In the genomic region with DNA sequence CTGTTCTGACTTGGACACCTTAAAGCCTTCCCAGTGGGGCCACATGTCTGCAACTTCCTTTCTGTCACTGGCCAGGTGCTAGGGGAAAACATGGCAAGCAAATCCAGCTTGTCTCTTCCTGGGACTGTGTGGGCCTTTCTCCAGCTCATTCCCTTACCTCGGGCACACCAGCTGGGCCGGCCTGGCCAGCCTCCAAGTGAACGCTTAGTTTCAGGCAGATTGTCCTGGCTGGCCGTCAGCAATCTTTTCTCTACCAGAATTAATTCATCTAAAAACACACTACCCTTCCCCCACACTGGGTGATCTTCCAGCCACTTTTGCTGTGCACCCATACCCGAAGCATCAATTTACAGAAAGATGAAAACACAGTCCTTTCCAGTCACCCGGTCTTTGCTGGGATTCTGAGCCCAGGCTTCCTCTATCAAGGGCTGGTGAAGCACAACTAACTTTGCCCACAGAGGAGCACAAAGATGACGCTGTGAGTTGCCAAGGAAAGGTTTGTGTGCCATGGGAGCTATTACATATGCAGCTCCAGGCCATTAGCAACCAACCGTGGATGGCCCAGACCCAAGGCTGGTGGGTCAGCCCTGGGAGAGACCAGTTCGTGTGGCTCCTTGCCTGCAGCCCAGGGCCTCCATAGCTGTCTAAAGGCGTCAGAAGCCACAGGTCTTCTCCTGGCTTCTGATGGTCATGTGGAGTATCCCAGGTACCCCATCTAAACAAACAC, we compare ENCODE assay signal across 9 mouse cellular contexts.
DNase-seq lines count a peak whose midpoint lies in the region; ATAC-seq lines count a peak whose summit lies in the region.
"Had no signal": no experiment of that assay in that cellular context is flagged by ENCODE, and none has a peak within 500 bp of the region (broad histone marks: within the 10 kb centered on the region; RNA-seq: fewer than 3 reads in every experiment).

No protein-coding gene starts in this region.

- no peak overlapping the region for H3K27ac ChIP-seq in liver, embryonic 11.5 days (ENCODE audit: low read depth, low read length)
- H3K27ac ChIP-seq in limb, embryonic 13.5 days = no peak overlapping the region

- no peak for ATAC-seq in liver, embryonic 11.5 days (replicated peaks; ENCODE audit: low FRiP score)
- ATAC-seq in limb, embryonic 13.5 days (ENCODE audit: low FRiP score, low read depth) = peak; percentile 39; the same call in 1 of the 2 replicates

- H3K4me3 ChIP-seq in liver, embryonic 11.5 days (ENCODE audit: low read depth, low read length) = no peak overlapping the region
- H3K4me3 ChIP-seq in limb, embryonic 13.5 days = no peak overlapping the region
- H3K4me3 ChIP-seq: myocyte had no signal

- H3K9ac ChIP-seq in liver, embryonic 11.5 days (ENCODE audit: low read depth, low read length) = no peak overlapping the region
- H3K9ac ChIP-seq in limb, embryonic 13.5 days = no peak overlapping the region

- H3K36me3 ChIP-seq in liver, embryonic 11.5 days (ENCODE audit: control insufficient read depth, insufficient read depth, low read length) = no peaks in the 10 kb centered on the region
- no peaks in the 10 kb centered on the region for H3K36me3 ChIP-seq in limb, embryonic 13.5 days

- 78% methylated on average over 10 of the region's 10 CpGs for WGBS in liver, embryonic 11.5 days
- 58% methylated on average over 10 of the region's 10 CpGs for WGBS in limb, embryonic 13.5 days

- H3K4me2 ChIP-seq in liver, embryonic 11.5 days = no peak overlapping the region
- no peak overlapping the region for H3K4me2 ChIP-seq in limb, embryonic 13.5 days (replicated peaks)

- peaks cover 14% of the 10 kb centered on the region; the same call in 1 of the 2 replicates for H3K4me1 ChIP-seq in liver, embryonic 11.5 days (replicated peaks; ENCODE audit: control insufficient read depth, insufficient read depth, low read length)
- peaks cover 37% of the 10 kb centered on the region for H3K4me1 ChIP-seq in limb, embryonic 13.5 days

- DNase-seq in liver = peak; percentile 16
- no peak for DNase-seq in liver, embryonic 11.5 days (ENCODE audit: low spot score)
- DNase-seq in brain, adult 2 months (ENCODE audit: low read depth, low spot score) = peak; percentile 94
- DNase-seq in frontal cortex, adult 2 months (ENCODE audit: extremely low spot score in 1 of 2, low spot score in 1 of 2) = peak; percentile 55 to 85
- DNase-seq in kidney, adult 9 months = peak; percentile 82
- DNase-seq in right cerebral cortex, postnatal 14 days = peak; percentile 86
- no peak for DNase-seq in embryo, embryonic 11 days

- no peaks in the 10 kb centered on the region for H3K27me3 ChIP-seq in liver, embryonic 11.5 days (replicated peaks; ENCODE audit: control insufficient read depth, insufficient read depth, low read length)
- H3K27me3 ChIP-seq in limb, embryonic 13.5 days = 0 out of 2 replicates have a peak, but pooled peaks cover 3% of the 10 kb centered on the region

- no peaks in the 10 kb centered on the region for H3K9me3 ChIP-seq in liver, embryonic 11.5 days (ENCODE audit: control insufficient read depth, low read length)
- no peaks in the 10 kb centered on the region for H3K9me3 ChIP-seq in limb, embryonic 13.5 days

Comparison
In these comparisons a context has a peak if more than half of its experiments do, and no peak if none do; other contexts are left out.
1. DNase-seq: peak in liver (single experiment), brain, adult 2 months (single experiment), frontal cortex, adult 2 months (2 of 2), kidney, adult 9 months (single experiment) and right cerebral cortex, postnatal 14 days (single experiment); none in liver, embryonic 11.5 days (single experiment) and embryo, embryonic 11 days (single experiment).